Mouse (Mus musculus) left cerebral cortex, postnatal 14 days (tissue): Measurements from ENCODE around the gene Naga. TPM values are rescaled to one million over a fixed set of nuclear protein-coding genes. Genes with fewer than 3 reads are reported as not detected.
A peak's percentile ranks its signal among the peaks of the same experiment; 100 is the strongest.

Experiments
- DNase-seq, 2 experiments: peaks; one replicate each; pipeline ENCODE4 v3.0.0; 2021 to 2022; ENCODE audit warnings: low spot score in 2 of 2, mixed read lengths in 1 of 2
- intact Hi-C: fragments of 180-260 bp; cut with DNase I; formaldehyde crosslinking; loops from one replicate; pipeline ENCODE4 v1.15.1; 2025
- total RNA-seq, 2 experiments: library from RNA; stranded (reverse); gene quantifications; 2 replicates each; pipeline ENCODE4 v1.2.3; 2021

Gene Naga
- total RNA-seq, 2 experiments from 2014 or later = 35.7 to 37.8 TPM

DNA sequence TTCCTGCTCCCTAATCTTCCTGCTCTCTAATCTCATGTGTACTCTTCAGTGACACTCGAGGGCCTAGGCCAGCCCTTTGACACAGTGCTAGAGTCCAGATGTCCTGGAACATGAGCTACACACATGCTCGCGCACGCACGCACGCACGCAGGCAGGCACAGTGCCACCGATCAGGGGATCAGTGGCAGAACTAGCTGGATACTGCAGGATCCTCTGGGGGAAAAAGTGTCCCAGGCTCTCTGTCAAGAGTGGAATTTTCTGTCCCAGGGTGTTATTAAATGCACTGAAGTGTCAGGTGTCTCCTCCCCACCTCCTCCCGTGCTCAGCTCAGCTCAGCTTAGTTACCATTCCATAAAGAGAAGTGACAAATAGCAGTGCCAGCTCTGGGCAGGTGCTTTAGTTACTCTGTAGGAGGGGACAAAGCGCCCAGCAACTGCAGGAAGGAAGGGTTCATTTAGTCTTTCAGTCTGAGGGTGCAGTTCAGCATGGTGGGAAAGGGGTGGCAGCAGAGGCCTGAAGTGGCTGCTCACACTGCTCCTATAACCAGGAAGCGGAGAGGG lies 22.8 kb upstream of the Naga start:
- intact Hi-C loops = no loop called here
- no peak for DNase-seq

DNA sequence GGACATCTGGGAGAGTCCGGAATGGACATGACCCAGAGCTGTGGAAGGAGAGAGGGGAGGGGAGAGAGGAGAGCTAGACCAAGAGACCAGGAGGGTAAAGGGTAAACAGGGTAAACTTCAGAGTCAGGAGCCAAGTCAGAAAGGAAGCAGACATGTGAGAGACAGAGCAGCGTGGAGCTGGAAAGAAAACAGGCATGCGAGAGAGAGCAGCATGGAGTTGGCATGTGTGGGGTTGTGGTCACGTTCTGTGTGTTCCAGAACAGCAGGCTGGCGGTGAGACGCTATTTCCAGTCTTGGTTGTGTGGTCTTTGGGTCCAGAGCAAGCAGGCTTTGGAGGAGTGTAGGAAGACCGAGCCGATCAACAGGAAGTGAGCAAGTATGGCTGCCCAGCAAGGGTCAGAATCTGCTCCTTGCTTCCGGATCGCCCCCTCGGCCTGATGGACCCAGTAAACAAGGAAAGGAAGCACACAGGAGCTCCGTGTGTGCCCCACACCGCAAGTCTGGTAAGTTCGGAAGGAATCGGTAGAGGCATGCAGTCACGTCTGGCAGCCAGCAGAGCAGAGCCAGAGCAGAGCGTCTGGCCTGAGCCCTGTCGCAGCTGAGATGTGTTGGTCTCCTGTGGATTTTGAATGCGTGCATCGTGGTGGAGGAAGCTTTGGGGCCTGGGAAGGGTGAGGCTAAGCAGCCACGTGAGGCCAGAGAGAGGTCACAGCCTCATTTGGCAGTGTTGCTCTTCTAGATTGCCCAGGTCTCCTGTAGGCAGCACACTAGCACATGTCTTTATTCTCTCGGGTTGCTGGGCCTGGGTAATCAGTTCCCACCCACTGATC lies 19.9 kb upstream of the Naga start:
- no peak for DNase-seq
- intact Hi-C loops = no loop called here

DNA sequence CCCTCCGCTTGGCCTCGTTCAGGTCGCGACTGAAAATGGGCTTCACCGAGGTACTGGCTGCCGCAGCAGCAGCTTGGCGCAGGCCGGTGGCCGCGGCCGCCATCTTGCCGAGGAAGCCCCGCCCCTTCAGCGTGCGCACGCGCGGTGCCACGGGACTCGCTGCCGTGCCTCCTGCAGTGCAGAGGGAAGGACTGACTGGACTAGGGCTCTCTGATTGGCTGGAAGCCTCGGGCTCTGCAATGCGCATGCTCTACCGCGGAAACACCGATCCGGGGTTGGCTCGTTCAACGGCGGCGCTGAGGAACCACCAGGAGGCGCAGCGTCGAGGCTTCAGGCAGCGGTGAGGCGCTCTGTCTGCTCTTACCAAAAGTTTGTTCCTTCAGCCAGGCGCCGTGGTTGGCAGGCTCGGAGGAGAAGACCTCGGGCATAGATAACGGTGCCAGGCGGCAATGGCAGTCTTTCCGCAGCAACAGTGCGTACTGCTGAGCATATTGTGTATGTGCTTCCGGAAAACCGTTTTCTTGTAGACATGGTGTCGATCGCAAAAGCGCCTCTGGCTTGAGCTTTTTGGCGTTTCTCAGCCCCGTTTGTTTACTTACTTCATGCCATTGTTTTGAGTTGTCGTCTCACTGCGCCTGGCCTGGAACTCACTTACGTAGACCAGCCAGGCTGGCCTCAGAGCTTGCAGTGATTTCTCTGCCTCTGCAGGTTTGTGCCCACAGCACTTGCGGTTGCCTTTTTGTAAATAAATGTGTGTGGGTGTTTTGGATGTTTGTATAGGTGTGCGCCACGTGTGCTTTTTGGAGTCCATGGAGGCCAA lies 15.6 kb upstream of the Naga start, which contains the start of gene Ndufa6:
Gene Ndufa6, minus strand, starts transcription at position 197 of the 820 bp plus-strand sequence.
- intact Hi-C loops = loop anchor here (1.0 kb wide), 1 partner anchor 63 kb away; no protein-coding TSS in a partner anchor
- peak; percentile 98 for DNase-seq

- DNase-seq = no peak
- intact Hi-C loops = loop anchor here (1.0 kb wide), 1 partner anchor 64 kb away; no protein-coding TSS in a partner anchor
Observed at GRCm38 (mm10) chr15:82353745-82354113, 15.0 kb upstream of the Naga start.

DNA sequence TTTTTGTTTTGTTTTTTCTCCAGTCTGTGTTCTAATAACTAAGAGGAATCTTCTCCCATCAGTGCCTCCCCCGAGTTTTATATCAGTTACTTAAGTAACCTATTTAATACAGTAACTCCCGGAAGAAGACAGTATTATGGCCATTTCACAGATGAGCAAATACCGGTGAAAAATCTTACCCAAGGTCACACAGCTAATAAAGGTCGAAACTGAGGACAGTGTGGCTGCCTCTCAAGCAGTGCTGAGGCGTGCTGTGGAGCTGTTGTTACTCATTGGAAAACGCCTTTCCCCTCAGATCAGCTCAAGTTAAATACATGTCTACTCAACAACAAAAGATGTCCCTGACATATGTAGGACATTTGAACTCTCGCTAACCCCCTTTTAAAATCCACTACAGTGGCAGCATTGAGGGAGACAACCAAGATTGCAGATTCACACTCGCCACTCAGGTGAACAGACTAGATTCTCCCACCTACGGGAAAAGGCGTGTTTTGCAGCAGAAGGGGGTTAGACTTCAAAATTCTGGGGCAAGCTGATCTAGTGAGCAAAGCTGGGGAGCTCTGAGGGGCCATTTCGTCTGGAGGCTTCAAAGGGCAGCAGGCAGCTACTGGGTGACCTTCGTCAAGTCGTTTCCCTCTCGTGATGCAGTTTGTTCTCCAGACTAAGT lies 14.5 kb upstream of the Naga start:
- intact Hi-C loops = no loop called here
- no peak for DNase-seq

DNA sequence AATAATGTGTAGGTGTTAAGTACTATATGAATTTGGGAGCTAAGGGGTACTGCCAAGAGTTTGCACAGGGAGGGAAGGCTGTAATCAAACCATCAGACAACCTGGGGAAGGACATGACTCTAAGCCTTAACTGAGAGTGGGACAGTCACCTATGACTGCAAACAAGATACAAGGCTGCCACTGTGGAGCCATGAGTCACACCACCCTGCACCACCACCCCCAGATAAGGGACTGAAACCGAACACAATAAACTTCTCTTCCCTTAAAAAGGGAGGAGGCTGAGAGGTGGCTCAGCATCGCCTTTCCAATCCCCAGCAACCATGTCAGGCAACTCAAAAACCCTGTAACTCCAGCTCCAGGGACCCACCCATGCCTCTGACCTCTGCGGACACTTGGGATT lies 12.8 kb upstream of the Naga start:
- DNase-seq = no peak
- intact Hi-C loops = no loop called here

DNA sequence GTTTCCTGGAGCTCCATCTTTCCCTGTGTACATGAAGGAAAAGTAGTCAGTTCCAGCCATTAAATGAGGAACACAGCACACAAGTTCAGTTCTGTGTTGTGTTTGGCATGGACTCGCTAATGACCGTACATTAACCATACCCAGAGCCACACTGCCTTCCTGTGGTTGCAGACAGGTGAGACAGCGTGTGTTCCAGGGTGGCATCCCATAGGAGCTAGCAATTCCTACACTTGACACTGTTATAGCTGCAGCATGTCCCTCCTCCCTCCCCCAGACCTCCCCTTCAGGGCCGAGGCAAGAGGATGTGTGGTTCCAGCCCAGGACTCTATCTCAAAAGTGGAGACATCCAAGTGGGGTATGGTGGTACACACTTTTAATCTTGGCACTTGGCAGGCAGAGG lies 11.6 kb upstream of the Naga start:
- intact Hi-C loops = no loop called here

GRCm38 (mm10) chr15:82348999-82349341 lies 10.2 kb upstream of the Naga start:
- no peak for DNase-seq
- intact Hi-C loops = no loop called here

More for the DNA sequence above, 11.6 kb upstream of the Naga start:
- DNase-seq = no peak

DNA sequence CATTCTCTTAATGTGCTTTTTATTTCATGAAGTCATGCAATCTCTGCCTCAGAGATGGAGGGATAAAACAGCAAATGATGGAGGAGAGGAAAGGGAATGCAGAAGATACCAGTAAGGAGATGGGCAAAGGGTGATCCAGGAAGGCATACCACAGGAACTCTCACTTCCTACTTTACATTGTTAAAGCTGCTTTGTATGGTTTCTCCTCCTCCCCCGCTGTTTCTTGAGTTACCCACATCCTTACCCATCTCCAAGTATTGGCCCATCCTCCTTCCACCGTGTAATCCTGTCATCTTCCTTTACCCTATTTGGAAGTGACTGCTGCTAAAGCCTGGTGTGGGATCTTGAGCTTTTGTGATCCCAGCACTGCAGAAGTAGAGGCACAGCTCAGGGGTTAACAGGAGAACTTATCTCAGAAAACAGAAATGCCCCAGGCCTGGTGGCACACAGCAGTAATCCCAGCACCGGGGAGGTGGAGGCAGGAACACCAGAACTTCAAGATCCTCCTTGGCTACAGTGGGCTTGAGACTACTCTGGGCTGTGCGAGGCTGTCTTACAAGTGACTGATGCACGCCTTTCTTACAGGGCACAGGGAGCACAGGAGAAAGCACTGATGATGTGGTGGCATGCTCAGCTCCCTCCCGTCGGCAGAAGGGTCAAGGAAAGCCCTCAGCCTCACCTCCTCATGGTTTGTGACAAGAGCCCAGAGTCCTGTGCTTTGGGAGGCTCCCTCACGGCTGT lies 9.7 kb upstream of the Naga start:
- DNase-seq = no peak
- intact Hi-C loops = no loop called here

GRCm38 (mm10) chr15:82347852-82348251 lies 9.1 kb upstream of the Naga start:
- intact Hi-C loops = no loop called here
- DNase-seq = no peak

DNA sequence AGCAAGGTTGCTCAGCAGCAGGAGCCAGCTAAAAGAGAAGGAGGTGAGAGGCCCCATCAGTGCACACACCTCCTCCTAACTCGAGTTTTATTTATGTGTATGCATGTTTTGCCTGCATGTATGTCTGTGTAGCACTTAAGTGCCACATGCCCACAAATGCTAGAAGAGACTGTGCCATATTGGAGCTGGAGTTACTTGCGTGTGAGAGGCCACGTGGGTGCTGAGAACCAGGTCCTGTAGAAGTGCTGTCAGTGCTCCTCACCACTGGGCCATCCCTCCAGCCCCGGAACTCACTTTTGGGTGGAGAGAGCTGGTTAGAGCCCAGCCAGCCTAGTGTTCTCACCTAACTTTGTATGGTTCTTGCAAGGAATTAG lies 8.6 kb upstream of the Naga start:
- intact Hi-C loops = no loop called here
- no peak for DNase-seq

DNA sequence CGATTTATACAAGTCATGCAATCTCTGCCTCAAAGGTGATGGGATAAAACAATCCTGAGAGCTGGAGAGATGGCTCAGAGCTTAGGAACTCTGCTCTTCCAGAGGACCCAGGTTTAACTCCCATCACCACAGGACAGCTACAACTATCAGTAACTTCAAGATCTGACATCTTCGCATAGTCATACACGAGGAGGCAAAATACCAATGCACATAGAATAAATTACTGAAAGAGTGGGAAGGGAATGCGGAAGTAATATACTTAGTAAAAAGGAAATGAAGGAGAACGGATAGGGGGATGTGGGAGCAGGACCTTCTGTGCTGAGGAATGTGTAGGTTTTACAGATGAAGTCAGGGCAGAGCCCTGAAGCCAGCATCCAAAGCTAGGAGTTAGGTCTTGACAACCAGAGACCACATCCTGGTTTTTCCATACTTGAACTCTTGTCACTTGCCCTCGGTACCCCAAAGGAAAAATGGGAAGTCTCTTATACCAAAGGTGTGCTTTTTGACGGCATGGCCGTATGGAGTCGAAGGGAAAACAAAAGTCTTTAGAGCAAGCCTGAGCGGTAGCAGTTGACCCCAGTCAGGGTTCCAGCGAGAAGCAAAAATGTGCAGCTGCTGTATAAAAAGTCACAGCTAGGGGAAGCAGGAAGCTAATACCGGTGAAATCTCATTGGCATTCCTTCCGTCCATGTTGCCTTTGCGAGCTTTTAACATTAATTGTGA lies 8.0 kb upstream of the Naga start:
- no peak for DNase-seq
- intact Hi-C loops = no loop called here

DNA sequence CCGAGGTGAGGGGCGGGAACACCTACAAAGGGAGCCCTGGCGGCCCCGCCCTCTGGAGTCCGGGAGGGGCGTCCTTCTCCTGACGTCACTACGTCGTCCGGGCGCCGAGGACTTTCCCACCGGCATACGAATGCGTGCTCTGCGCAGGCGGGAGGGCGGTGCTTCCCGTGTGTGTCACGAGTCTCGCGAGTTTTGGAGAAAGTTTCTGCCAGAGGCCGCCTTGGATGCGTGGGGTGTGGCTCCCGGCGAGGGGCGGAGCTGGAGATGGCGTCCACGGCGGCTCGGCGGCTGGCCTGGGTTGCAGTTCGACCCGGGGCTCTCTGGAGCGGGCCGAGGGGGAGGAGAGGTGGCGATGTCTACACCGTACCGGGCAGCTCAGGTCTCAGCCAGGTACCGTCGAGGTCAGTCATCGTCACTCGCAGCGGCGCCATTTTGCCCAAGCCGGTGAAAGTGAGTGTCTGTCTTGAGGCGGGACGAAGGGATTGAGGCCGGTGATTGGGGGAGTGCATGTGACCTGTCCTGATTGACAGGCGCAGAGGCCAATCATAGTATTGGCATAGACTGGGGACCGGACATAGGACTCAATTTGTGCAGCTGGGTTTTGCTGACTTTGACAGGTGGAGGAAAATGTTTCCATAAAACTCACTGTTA lies 7.2 kb upstream of the Naga start:
- peak; percentile 99 for DNase-seq
- intact Hi-C loops = no loop called here

DNA sequence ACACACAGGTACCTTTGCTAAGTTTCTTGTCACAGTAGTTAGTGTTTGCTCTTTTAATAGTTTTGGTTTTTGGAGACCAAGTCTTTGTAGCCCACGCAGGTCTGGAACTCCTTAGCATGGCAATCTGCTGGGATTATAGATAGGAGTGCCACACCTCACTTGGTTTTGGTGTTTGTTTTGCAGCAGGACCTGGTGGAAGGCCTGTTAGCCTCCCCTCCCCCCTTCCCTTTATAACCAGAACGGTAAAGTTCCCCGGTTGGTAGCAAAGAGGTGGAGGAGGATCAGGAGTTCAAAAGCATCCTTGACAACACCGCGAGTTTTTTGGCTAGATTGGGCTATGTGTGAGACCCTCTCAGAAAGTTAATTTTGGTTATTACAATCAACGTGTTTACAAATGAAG lies 6.2 kb upstream of the Naga start:
- intact Hi-C loops = no loop called here

GRCm38 (mm10) chr15:82343368-82344287 lies 4.9 kb upstream of the Naga start:
- intact Hi-C loops = no loop called here
- DNase-seq = no peak

More for the DNA sequence above, 6.2 kb upstream of the Naga start:
- DNase-seq = no peak

DNA sequence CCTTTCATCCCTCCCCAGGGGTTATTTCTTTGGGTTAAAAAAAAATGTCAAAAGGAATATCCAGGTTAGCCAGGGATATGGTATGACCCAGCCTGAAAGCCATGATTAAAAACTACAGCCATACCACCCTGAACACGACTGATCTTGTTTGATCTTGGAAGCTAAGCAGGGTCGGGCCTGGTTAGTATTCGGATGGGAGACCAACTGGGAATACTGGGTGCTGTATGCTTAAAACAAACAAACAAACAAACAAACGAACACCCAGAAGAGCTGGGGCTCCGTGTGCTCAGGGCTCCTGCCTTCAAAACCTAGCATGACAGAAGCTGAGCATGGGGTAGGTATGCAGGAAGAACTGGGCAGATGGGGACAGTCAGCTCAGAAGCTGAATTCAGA lies 3.8 kb upstream of the Naga start:
- intact Hi-C loops = no loop called here
- DNase-seq = no peak
